Mouse (Mus musculus): ENCODE data around the gene Tmprss9. TPM values are rescaled to one million over a fixed set of nuclear protein-coding genes. Genes with fewer than 3 reads are reported as not detected.

Tmprss9 gene
- total RNA-seq, 2 experiments from 2014 or later = 0.06 TPM; not detected in 1

DNA sequence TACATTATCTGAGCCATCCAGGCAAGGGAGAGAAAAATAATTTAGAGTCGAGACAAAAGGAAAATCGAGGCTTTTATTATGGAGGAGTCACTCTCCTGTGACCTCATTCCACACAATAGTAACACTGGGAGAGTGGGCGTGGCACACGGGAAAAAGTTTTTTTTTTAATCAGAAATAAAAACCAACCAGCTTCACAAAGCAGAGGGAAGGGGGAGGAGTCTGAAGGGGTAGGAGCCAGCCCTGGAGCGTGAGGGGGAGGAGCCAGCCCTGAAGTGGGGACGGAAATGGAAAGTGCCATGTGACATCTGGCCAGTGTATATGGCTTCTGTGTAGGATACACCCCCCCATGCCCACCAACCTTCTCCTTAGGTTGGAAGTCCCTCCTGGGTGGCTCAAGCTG is 76.9 kb downstream of the Tmprss9 start:
- intact Hi-C loops (cut with DNase I; ENCODE audit: low total_unique reads) = no loop called here
- DNase-seq = peak; percentile 35

DNA sequence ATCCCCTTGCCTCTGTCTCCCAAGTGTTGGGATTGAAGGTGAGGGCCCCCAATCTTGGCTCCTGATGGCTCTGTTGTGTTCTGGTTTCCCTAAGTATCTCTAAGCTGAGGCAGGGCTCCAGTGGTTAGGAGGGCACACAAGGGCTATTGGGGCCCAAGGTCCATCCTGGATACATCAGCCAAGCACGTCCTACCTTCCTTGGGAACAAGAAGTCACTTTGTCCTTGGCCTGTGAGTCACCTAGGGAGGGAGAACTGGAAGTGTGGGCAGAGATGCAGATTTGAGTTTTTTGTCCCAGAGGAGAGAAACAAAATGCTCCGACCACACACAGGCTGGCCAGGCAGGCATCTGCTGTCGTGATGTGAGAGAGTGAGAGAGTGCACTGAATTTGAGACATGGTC is 77.4 kb downstream of the Tmprss9 start:
- intact Hi-C loops (cut with DNase I; ENCODE audit: low total_unique reads) = no loop called here
- no peak for DNase-seq

Small RNAs within 50 kb of the gene (microRNA-seq; reads per million reads assigned to microRNA genes)
- gene Mir1982 = 1.5 to 4.1 reads per million in 2 experiments

Other genes starting within 250 kb of the Tmprss9 start
- 100 to 1,000 TPM in 1 of 2 experiments, 10 to 100 TPM in 1; 94.3 to 105 TPM for gene Csnk1g2, start 249.0 kb upstream of the Tmprss9 start, total RNA-seq (2021)
- 10 to 100 TPM; 30.1 to 34.4 TPM for gene Btbd2, start 214.8 kb upstream of the Tmprss9 start, total RNA-seq (2021)
- gene Mknk2, start 193.7 kb upstream of the Tmprss9 start, total RNA-seq (2021) = 100 to 1,000 TPM; 167 to 186 TPM
- 1 to 10 TPM; 5.5 to 7.4 TPM for gene Mob3a, start 169.9 kb upstream of the Tmprss9 start, total RNA-seq (2021)
- gene Izumo4, start 169.7 kb upstream of the Tmprss9 start, total RNA-seq (2021) = 1 to 10 TPM; 3.2 to 3.5 TPM
- 10 to 100 TPM; 23.7 to 25.2 TPM for gene Ap3d1, start 129.6 kb upstream of the Tmprss9 start, total RNA-seq (2021)
- 10 to 100 TPM; 25.5 to 26.1 TPM for gene Dot1l, start 116.6 kb upstream of the Tmprss9 start, total RNA-seq (2021)
- 10 to 100 TPM; 23.6 to 30.0 TPM for gene Sf3a2, start 73.7 kb upstream of the Tmprss9 start, total RNA-seq (2021)
- 10 to 100 TPM; 21.4 to 23.1 TPM for gene Plekhj1, start 73.2 kb upstream of the Tmprss9 start, total RNA-seq (2021)
- gene Amh, start 66.6 kb upstream of the Tmprss9 start, total RNA-seq (2021) = under 1 TPM in 1 of 2 experiments, not detected in 1; 0.25 TPM
- 100 to 1,000 TPM; 345 to 379 TPM for gene Jsrp1, start 58.4 kb upstream of the Tmprss9 start, total RNA-seq (2021)
- gene Oaz1, start 45.2 kb upstream of the Tmprss9 start, total RNA-seq (2021) = 100 to 1,000 TPM; 787 to 812 TPM
- 10 to 100 TPM; 11.3 to 24.5 TPM for gene Lingo3, start 27.8 kb upstream of the Tmprss9 start, total RNA-seq (2021)
- gene Lsm7, start 16.6 kb upstream of the Tmprss9 start, total RNA-seq (2021) = 10 to 100 TPM; 24.5 to 27.7 TPM
- gene Sppl2b, start 16.6 kb upstream of the Tmprss9 start, total RNA-seq (2021) = 10 to 100 TPM; 24.0 to 28.1 TPM
- gene Timm13, start 29.1 kb downstream of the Tmprss9 start, total RNA-seq (2021) = 100 to 1,000 TPM; 114 to 125 TPM
- 10 to 100 TPM in 1 of 2 experiments, 1 to 10 TPM in 1; 9.4 to 14.3 TPM for gene Lmnb2, start 46.4 kb downstream of the Tmprss9 start, total RNA-seq (2021)
- 10 to 100 TPM; 21.5 to 28.7 TPM for gene Gadd45b, start 58.2 kb downstream of the Tmprss9 start, total RNA-seq (2021)
- gene Gng7, start 143.1 kb downstream of the Tmprss9 start, total RNA-seq (2021) = 1 to 10 TPM in 1 of 2 experiments, under 1 TPM in 1; 0.44 to 1.1 TPM
- under 1 TPM; 0.24 to 0.72 TPM for gene Diras1, start 153.8 kb downstream of the Tmprss9 start, total RNA-seq (2021)
- 10 to 100 TPM; 11.3 to 11.9 TPM for gene Slc39a3, start 165.6 kb downstream of the Tmprss9 start, total RNA-seq (2021)
- gene Sgta, start 188.3 kb downstream of the Tmprss9 start, total RNA-seq (2021) = 10 to 100 TPM; 78.6 to 79.9 TPM
- 10 to 100 TPM; 22.4 to 23.0 TPM for gene Thop1, start 198.2 kb downstream of the Tmprss9 start, total RNA-seq (2021)
- gene Creb3l3, start 227.0 kb downstream of the Tmprss9 start, total RNA-seq (2021) = 1 to 10 TPM in 1 of 2 experiments, under 1 TPM in 1; 0.53 to 1.1 TPM
- gene Map2k2, start 234.1 kb downstream of the Tmprss9 start, total RNA-seq (2021) = 100 to 1,000 TPM; 163 to 171 TPM